Mouse (Mus musculus): Measurements from ENCODE around the gene Dop1b. TPM values are rescaled to one million over a fixed set of nuclear protein-coding genes. Genes with fewer than 3 reads are reported as not detected.
"Not testable (repeated sequence)": the region's sequence is repeated elsewhere in the genome, so short reads cannot be mapped to it uniquely, and the experiment has no call there.

The Dop1b gene
- polyA plus RNA-seq, 1 experiment from 2014 or later = 17.8 TPM

DNA sequence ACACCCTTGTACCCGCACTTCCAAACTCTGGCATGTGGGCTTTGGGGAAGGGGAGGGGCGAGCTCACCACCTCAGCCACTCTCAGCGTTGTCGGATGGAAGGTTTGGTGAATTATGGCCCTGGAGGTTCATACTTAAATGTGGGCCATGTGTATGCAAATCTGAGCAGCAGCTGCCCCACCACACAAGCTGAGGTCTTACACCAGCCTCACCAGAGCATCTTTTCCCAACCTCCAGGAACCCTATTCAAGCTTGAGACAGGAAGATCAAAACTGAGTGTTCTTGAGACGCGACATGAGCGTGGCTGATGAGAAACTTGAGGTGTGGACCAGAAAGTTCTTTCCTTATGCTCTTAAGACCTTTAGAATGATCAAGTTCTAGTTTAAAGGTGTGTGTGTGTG lies 27.3 kb upstream of the Dop1b start:
- no peaks in the 10 kb centered on the region for H3K36me3 ChIP-seq
- peaks cover 27% of the 10 kb centered on the region for H3K27me3 ChIP-seq (replicated peaks)
- H3K4me1 ChIP-seq = peaks cover 18% of the 10 kb centered on the region; the same call in 1 of the 2 replicates
- H3K9me3 ChIP-seq = no peaks in the 10 kb centered on the region
- 45% methylated on average over 7 of the region's 7 CpGs for WGBS
- H3K4me3 ChIP-seq (replicated peaks) = peak overlapping the region; percentile 47; the same call in 1 of the 2 replicates
- no peak overlapping the region for H3K27ac ChIP-seq
- H3K4me2 ChIP-seq = peak overlapping the region; percentile 85
- H3K9ac ChIP-seq = no peak overlapping the region
- no peak for ATAC-seq (ENCODE audit: insufficient read depth, low FRiP score, low read depth)

GRCm38 (mm10) chr16:93685783-93686182 lies 25.9 kb upstream of the Dop1b start:
- Histone ChIP-seq H3K4me1 (peaks cover 18% of the 10 kb centered on the region; the same call in 1 of the 2 replicates), H3K27me3 (replicated peaks) (peaks cover 27% of the 10 kb centered on the region)
- H3K4me2 ChIP-seq; H3K9ac ChIP-seq; H3K4me3 ChIP-seq (replicated peaks); H3K27ac ChIP-seq; H3K9me3 ChIP-seq; H3K36me3 ChIP-seq; ATAC-seq (ENCODE audit: insufficient read depth, low FRiP score, low read depth): not testable (repeated sequence)
- whole genome bisulfite sequencing = 92% methylated on average over 3 of the region's 3 CpGs

DNA sequence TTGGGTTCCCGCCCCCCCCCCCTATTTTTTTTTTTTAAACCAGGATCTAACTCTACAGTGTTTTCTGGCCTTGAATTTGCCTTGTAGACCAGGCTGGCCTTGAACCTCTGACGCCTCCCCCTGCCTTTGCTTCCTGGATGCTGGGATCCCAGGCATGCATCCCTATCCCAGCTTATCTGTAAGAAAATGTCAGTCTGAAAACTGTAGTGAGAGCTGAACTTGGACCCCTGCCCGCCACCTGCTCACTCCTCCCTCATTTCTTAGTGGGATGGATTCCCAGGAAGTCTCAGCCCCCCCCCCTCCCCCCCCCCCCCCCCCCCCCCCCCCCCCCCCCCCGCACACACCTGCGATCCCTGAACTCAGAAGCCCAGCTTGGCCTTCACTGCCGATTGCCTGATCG lies 25.3 kb upstream of the Dop1b start:
- WGBS = 73% methylated on average over 5 of the region's 7 CpGs
- no peak overlapping the region for H3K4me3 ChIP-seq (replicated peaks)
- no peak for ATAC-seq (ENCODE audit: insufficient read depth, low FRiP score, low read depth)

GRCm38 (mm10) chr16:93686945-93687344 lies 24.8 kb upstream of the Dop1b start:
- H3K36me3 ChIP-seq = no peaks in the 10 kb centered on the region
- 37% methylated on average over 5 of the region's 5 CpGs for WGBS
- H3K9ac ChIP-seq = no peak overlapping the region
- no peak overlapping the region for H3K4me3 ChIP-seq (replicated peaks)
- H3K4me2 ChIP-seq = peak overlapping the region; percentile 22; the same call in 1 of the 2 replicates
- H3K9me3 ChIP-seq = no peaks in the 10 kb centered on the region
- peaks cover 21% of the 10 kb centered on the region for H3K27me3 ChIP-seq (replicated peaks)
- H3K27ac ChIP-seq = no peak overlapping the region
- no peak for ATAC-seq (ENCODE audit: insufficient read depth, low FRiP score, low read depth)
- H3K4me1 ChIP-seq = peaks cover 18% of the 10 kb centered on the region; the same call in 1 of the 2 replicates

More for the DNA sequence above, 25.3 kb upstream of the Dop1b start:
- Histone ChIP-seq H3K9me3 (no peaks in the 10 kb centered on the region), H3K4me1 (peaks cover 18% of the 10 kb centered on the region; the same call in 1 of the 2 replicates), H3K27ac (no peak overlapping the region), H3K27me3 (replicated peaks) (peaks cover 26% of the 10 kb centered on the region), H3K4me2 (no peak overlapping the region), H3K9ac (no peak overlapping the region), H3K36me3 (no peaks in the 10 kb centered on the region)

DNA sequence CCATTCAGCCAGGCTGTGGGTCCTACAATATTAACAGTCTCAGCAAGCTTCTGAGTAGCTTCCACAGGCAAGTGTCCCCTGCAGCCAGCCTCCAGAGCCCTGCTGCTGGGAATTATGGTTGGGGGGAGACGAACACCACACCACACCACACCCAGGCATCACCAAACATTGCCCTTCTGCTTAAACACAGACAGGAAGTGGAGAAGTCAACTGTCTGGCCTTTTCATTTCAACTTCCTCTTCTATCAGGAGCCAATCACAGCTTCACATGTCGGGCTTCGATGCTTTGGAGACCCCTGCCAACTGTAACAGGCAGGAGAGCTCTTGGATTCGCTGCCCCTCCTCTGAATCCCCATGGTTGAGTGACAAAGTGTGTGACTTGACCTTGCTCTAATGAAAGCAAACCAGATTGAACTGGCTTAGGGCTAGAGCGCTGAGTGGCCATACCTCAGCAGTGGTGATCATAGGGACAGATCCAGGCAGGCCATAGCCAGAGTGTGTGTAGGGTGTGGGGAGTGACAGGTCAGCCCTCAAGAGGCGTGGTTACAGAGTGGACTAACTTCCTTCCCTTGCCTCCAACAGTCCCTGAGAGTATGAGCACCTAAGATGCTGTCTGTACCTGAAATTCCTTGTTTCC lies 20.4 kb upstream of the Dop1b start:
- Histone ChIP-seq H3K4me3 (replicated peaks) (no peak overlapping the region), H3K36me3 (no peaks in the 10 kb centered on the region), H3K4me2 (no peak overlapping the region), H3K27me3 (replicated peaks) (no peaks in the 10 kb centered on the region), H3K9ac (no peak overlapping the region), H3K9me3 (no peaks in the 10 kb centered on the region), H3K4me1 (no peaks in the 10 kb centered on the region), H3K27ac (no peak overlapping the region)
- WGBS = 67% methylated on average over 6 of the region's 6 CpGs
- ATAC-seq (ENCODE audit: insufficient read depth, low FRiP score, low read depth) = no peak

DNA sequence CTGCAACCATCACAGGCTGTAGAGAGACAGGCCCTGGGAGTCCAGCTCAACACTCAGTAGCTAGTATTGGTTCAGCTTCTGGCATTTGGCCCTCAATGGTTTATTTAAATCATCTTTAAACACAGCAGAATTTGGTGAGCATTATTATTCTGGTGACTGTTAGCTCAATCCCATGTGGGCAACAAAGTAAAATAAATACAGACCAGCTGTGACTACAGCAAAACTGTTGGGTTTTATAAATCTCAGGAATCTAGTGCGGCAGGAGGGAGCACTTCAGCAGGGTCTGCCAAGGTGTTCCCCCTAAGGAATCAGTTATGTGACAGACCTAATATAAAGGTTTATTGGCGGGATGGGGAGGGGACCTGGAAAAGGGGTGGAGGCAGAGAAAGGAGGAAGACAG lies 19.0 kb upstream of the Dop1b start:
- no peak for ATAC-seq (ENCODE audit: insufficient read depth, low FRiP score, low read depth)
- no peaks in the 10 kb centered on the region for H3K27me3 ChIP-seq (replicated peaks)
- no peak overlapping the region for H3K4me3 ChIP-seq (replicated peaks)
- no peak overlapping the region for H3K9ac ChIP-seq
- WGBS = 59% methylated on average over 2 of the region's 2 CpGs
- no peak overlapping the region for H3K27ac ChIP-seq
- no peaks in the 10 kb centered on the region for H3K9me3 ChIP-seq
- H3K4me2 ChIP-seq = no peak overlapping the region
- H3K36me3 ChIP-seq = no peaks in the 10 kb centered on the region
- no peaks in the 10 kb centered on the region for H3K4me1 ChIP-seq

DNA sequence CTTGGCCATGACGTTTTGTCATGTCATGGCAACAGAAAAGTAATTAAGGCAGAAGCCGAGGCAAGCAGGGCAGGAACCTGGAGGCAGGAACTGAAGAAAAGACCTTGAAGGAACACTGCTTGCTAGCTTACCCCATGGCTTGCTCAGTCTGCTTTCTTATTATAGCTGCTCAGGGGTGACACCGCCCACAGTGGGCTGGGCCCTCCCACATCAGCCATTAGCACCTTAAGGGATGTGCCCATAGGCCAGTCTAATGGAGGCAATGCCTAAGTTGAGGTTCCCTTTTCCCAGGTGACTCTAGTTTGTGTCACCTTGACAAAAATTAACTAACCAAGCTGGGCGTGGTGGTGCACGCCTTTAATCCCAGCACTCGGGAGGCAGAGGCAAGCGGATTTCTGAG lies 4.6 kb upstream of the Dop1b start:
- no peak overlapping the region for H3K27ac ChIP-seq
- ATAC-seq (ENCODE audit: insufficient read depth, low FRiP score, low read depth) = no peak
- H3K4me2 ChIP-seq = no peak overlapping the region
- H3K36me3 ChIP-seq = no peaks in the 10 kb centered on the region
- H3K9me3 ChIP-seq = no peaks in the 10 kb centered on the region
- H3K9ac ChIP-seq = no peak overlapping the region
- no peaks in the 10 kb centered on the region for H3K27me3 ChIP-seq (replicated peaks)
- no peaks in the 10 kb centered on the region for H3K4me1 ChIP-seq
- 83% methylated on average over 7 of the region's 7 CpGs for WGBS
- H3K4me3 ChIP-seq (replicated peaks) = no peak overlapping the region

- no peak for ATAC-seq (ENCODE audit: insufficient read depth, low FRiP score, low read depth)
- Histone ChIP-seq H3K9ac (no peak overlapping the region), H3K4me2 (no peak overlapping the region), H3K36me3 (no peaks in the 10 kb centered on the region), H3K4me1 (peaks cover 7% of the 10 kb centered on the region; the same call in 1 of the 2 replicates), H3K9me3 (no peaks in the 10 kb centered on the region), H3K27me3 (replicated peaks) (no peaks in the 10 kb centered on the region), H3K4me3 (replicated peaks) (no peak overlapping the region), H3K27ac (no peak overlapping the region)
- 73% methylated on average over 1 of the region's 1 CpGs for WGBS
Measured at GRCm38 (mm10) chr16:93709217-93709616, 2.5 kb upstream of the Dop1b start.

DNA sequence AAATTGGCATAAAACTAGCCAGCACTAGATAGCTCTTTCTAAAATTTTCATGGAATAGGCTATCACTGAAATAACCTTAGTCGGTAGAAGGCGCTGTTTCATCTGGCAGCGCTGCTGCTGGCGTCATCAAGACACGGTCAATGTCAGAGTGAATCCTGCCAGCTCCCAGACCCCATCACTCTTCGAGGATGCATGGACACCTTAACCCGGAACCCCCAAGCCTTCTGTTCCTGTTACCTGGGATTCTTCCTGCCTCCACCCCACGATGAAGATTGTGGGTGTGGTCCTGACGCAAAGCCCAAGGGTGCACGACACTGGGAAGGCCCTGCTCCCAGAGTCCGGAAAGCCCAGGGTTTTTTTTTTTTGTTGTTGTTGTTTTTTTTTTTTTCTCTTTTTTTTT lies 780 bp upstream of the Dop1b start:
- peak overlapping the region; percentile 71 for H3K27ac ChIP-seq
- WGBS = under 1% methylated on average over 11 of the region's 11 CpGs
- no peaks in the 10 kb centered on the region for H3K9me3 ChIP-seq

DNA sequence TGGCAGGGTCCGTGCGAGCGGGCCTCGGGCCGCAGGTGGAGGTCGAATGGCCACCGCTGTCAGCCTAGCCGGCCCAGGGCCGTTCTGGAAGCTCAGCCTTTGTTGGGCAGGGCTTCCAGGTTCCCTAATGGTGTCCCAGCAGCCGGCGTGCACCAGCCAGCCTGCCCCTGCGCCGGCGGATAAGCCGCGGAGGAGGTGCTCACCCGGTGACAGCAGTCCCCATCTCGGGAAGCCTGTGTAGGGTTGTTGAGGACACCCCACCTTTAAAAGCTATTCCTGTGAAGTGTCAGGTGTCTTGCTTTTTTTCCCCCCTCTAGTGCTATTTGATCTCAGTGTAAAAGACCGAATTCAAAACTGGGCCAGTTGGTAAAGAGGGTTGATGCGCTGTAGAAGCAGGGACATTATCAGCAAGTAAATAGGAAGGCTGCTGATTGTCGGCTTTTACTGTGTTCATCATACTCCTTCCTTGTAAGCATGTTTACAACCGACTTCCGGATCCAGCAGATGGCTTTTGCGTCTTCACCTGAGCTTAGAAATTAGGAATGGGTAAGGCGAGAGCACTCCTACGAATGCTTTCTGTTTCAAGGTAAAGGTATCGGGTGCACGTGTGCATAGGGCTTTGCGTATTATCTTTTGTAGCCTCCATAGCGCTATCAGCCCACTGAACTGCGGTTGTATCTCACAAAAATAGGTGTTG lies 633 bp downstream of the Dop1b start:
- Histone ChIP-seq H3K4me2 (peak overlapping the region; percentile 93), H3K9me3 (no peaks in the 10 kb centered on the region), H3K9ac (peak overlapping the region; percentile 60), H3K36me3 (no peaks in the 10 kb centered on the region), H3K4me3 (replicated peaks) (peak overlapping the region; percentile 69), H3K4me1 (peaks cover 13% of the 10 kb centered on the region; the same call in 1 of the 2 replicates), H3K27ac (peak overlapping the region; percentile 60), H3K27me3 (replicated peaks) (no peaks in the 10 kb centered on the region)
- WGBS = 5% methylated on average over 31 of the region's 31 CpGs
- peak; percentile 24; the same call in 1 of the 2 replicates for ATAC-seq (ENCODE audit: insufficient read depth, low FRiP score, low read depth)

More for the DNA sequence above, 780 bp upstream of the Dop1b start:
- Histone ChIP-seq H3K36me3 (no peaks in the 10 kb centered on the region), H3K4me1 (peaks cover 7% of the 10 kb centered on the region; the same call in 1 of the 2 replicates), H3K9ac (no peak overlapping the region), H3K4me3 (replicated peaks) (peak overlapping the region; percentile 69), H3K27me3 (replicated peaks) (no peaks in the 10 kb centered on the region), H3K4me2 (peak overlapping the region; percentile 93)
- ATAC-seq (ENCODE audit: insufficient read depth, low FRiP score, low read depth) = no peak

GRCm38 (mm10) chr16:93712966-93713365 lies 1.3 kb downstream of the Dop1b start:
- Histone ChIP-seq H3K9me3 (no peaks in the 10 kb centered on the region), H3K4me3 (replicated peaks) (peak overlapping the region; percentile 69), H3K4me2 (peak overlapping the region; percentile 93), H3K27me3 (replicated peaks) (no peaks in the 10 kb centered on the region), H3K9ac (no peak overlapping the region), H3K36me3 (no peaks in the 10 kb centered on the region), H3K27ac (no peak overlapping the region), H3K4me1 (peaks cover 15% of the 10 kb centered on the region; the same call in 1 of the 2 replicates)
- ATAC-seq (ENCODE audit: insufficient read depth, low FRiP score, low read depth) = no peak
- WGBS = 75% methylated on average over 7 of the region's 7 CpGs

DNA sequence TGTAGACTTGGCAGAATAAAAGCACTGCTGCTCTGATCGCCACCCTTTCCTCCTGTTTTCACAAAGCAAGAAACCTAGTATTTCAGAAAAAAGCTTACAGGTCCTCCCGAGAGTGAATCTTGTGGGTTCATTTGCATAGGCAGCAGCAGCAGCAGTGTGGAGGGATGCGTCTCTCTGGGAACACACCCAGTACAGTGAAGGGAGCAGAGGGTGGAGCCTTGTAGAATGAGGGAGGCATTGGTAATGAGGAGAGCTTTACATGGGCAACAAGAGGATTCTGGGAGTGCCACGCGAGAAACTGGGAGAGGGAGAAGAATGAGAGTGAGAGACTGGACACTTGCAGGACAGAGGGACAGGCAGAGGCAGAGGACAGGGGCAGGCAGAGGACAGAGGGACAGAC lies 2.7 kb downstream of the Dop1b start:
- no peaks in the 10 kb centered on the region for H3K9me3 ChIP-seq
- no peak overlapping the region for H3K4me2 ChIP-seq
- no peaks in the 10 kb centered on the region for H3K27me3 ChIP-seq (replicated peaks)
- H3K4me1 ChIP-seq = peaks cover 15% of the 10 kb centered on the region; the same call in 1 of the 2 replicates
- H3K27ac ChIP-seq = no peak overlapping the region
- H3K36me3 ChIP-seq = no peaks in the 10 kb centered on the region
- 28% methylated on average over 5 of the region's 5 CpGs for WGBS
- no peak overlapping the region for H3K4me3 ChIP-seq (replicated peaks)
- no peak for ATAC-seq (ENCODE audit: insufficient read depth, low FRiP score, low read depth)
- H3K9ac ChIP-seq = no peak overlapping the region
